Mouse (Mus musculus): ENCODE measurements around the gene Sema3d. TPM values are rescaled to one million over a fixed set of nuclear protein-coding genes. Genes with fewer than 3 reads are reported as not detected.

Gene Sema3d
- polyA plus RNA-seq, 1 experiment from 2014 or later: 9.5 TPM

DNA sequence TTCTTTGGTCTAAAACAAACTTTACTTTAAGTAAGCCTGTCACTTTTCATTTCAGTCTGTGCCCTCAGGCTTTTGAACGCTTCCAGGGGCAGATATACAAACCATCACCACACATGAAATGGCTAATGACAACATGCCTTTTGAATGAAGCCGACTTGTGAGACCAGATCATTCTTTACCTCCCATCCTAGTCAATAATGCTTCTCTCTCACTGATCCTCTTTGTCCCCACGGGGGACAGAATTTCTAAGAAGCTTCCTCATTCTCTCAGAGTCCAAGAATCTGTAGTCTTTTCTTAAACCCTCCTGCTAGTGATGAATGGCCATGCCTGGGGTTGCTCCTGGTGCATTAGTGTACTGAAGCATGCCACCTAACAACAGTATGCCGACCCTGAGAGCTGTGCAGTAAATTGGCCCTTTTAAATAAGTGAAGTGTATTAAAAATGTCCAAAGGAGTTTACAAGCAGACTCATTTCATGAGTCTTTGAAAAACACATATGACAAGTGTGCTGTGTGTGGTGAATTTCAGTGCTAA lies 142.1 kb downstream of the Sema3d start:
- Histone ChIP-seq H3K27me3 (ENCODE audit: insufficient read depth, poor library complexity, severe bottlenecking) (no peaks in the 10 kb centered on the region), H3K27ac (no peak overlapping the region), H3K9me3 (no peaks in the 10 kb centered on the region), H3K4me1 (no peaks in the 10 kb centered on the region), H3K36me3 (no peaks in the 10 kb centered on the region), H3K4me3 (no peak overlapping the region)
- 60% methylated on average over 4 of the region's 4 CpGs for WGBS
- no peak for DNase-seq (ENCODE audit: low spot score)

DNA sequence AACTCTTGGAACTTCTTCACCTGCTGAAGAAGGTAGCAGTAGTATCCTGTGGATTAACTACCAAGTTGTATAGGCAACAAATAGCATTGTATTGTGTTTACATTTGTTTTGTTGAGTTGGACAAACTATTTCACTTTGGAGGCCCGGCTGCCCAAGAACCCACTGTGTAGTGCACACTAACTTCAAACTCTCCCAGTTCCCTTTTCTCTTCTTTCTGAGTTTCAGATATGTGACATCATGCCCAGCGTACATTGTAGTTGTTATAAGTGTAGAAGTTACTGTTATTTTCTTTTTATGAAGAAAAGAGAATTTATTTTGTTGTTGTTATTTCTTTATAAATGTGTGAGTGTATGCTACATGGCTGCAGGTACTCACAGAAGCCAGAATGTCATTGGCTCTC lies 145.4 kb downstream of the Sema3d start:
- DNase-seq (ENCODE audit: low spot score): no peak
- 92% methylated on average over 2 of the region's 2 CpGs for WGBS
- Histone ChIP-seq H3K36me3 (no peaks in the 10 kb centered on the region), H3K27ac (no peak overlapping the region), H3K9me3 (no peaks in the 10 kb centered on the region), H3K4me3 (no peak overlapping the region), H3K4me1 (no peaks in the 10 kb centered on the region), H3K27me3 (ENCODE audit: insufficient read depth, poor library complexity, severe bottlenecking) (no peaks in the 10 kb centered on the region)

GRCm38 (mm10) chr5:12529771-12530170 lies 146.6 kb downstream of the Sema3d start:
- Histone ChIP-seq H3K4me3 (no peak overlapping the region), H3K4me1 (no peaks in the 10 kb centered on the region), H3K27ac (no peak overlapping the region), H3K36me3 (no peaks in the 10 kb centered on the region), H3K9me3 (no peaks in the 10 kb centered on the region), H3K27me3 (ENCODE audit: insufficient read depth, poor library complexity, severe bottlenecking) (no peaks in the 10 kb centered on the region)
- WGBS: 81% methylated on average over 1 of the region's 1 CpGs
- DNase-seq (ENCODE audit: low spot score): no peak

- H3K27me3 ChIP-seq (ENCODE audit: insufficient read depth, poor library complexity, severe bottlenecking): no peaks in the 10 kb centered on the region
- no peaks in the 10 kb centered on the region for H3K36me3 ChIP-seq
- no peak overlapping the region for H3K4me3 ChIP-seq
- no peaks in the 10 kb centered on the region for H3K4me1 ChIP-seq
- DNase-seq (ENCODE audit: low spot score): no peak
- no peaks in the 10 kb centered on the region for H3K9me3 ChIP-seq
- no peak overlapping the region for H3K27ac ChIP-seq
- 28% methylated on average over 2 of the region's 2 CpGs for WGBS
These were observed 158.1 kb downstream of the Sema3d start for GRCm38 (mm10) chr5:12541268-12541667.

DNA sequence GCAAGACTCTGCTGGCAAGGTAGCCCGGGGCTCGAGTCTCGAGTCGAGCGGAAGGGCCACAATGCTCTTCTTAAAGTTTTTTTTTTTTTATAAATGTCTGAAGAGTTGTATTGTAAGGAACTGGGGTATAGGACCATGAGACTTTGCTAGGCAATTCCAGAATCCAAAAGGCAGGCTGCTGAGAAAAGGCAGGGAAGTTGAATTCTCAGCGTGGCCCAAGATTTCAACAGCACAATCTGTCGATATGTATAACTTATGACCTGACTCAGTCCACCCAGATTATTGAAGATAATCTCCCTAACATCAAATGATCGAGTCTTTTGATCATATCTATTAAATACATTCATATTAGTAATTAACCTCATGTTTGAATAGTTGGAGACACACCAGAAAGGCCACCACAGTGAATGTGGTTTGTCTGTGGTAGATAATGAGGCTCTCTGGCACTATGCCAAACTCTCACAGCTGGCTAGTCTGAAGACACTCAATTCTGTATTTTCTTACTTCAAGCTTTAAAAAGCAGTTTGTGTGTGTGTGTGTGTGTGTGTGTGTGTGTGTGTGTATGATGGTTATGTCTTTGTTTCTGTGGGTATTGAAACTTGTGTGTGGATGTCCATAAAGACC lies 166.0 kb downstream of the Sema3d start:
- no peaks in the 10 kb centered on the region; the same call in 1 of the 2 replicates for H3K4me1 ChIP-seq
- H3K36me3 ChIP-seq: no peaks in the 10 kb centered on the region
- no peak overlapping the region for H3K27ac ChIP-seq
- no peak for DNase-seq (ENCODE audit: low spot score)
- WGBS: 91% methylated on average over 8 of the region's 8 CpGs
- no peak overlapping the region for H3K4me3 ChIP-seq
- no peaks in the 10 kb centered on the region for H3K9me3 ChIP-seq
- no peaks in the 10 kb centered on the region for H3K27me3 ChIP-seq (ENCODE audit: insufficient read depth, poor library complexity, severe bottlenecking)

- Histone ChIP-seq H3K27me3 (ENCODE audit: insufficient read depth, poor library complexity, severe bottlenecking) (no peaks in the 10 kb centered on the region), H3K4me1 (no peaks in the 10 kb centered on the region), H3K27ac (no peak overlapping the region), H3K36me3 (no peaks in the 10 kb centered on the region), H3K9me3 (no peaks in the 10 kb centered on the region), H3K4me3 (no peak overlapping the region)
- DNase-seq (ENCODE audit: low spot score): no peak
- WGBS: 75% methylated on average over 3 of the region's 3 CpGs
These were observed 172.2 kb downstream of the Sema3d start for GRCm38 (mm10) chr5:12555401-12555800.

GRCm38 (mm10) chr5:12557889-12558288 lies 174.7 kb downstream of the Sema3d start:
- DNase-seq (ENCODE audit: low spot score): no peak
- WGBS: 55% methylated on average over 2 of the region's 2 CpGs

DNA sequence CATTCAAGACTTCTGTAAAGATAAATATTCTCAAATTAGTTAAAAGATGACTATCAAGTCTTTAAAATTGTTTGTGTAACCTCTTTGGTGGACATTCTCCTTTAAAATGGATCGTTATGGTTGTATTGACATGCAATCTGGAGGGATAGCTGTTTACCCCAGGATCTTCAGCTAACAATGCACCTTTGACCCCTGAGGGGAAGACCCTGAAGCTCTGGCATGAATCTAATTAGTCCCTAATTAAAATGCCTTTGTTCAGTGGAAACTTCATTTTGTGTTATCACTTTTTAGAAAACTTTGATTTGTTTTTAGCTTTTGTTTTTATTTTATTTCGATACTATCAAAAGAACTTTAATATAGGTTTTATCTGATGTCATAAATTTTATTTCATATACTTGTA lies 178.6 kb downstream of the Sema3d start:
- H3K27me3 ChIP-seq (ENCODE audit: insufficient read depth, poor library complexity, severe bottlenecking): no peaks in the 10 kb centered on the region
- H3K9me3 ChIP-seq: no peaks in the 10 kb centered on the region
- DNase-seq (ENCODE audit: low spot score): no peak
- H3K27ac ChIP-seq: no peak overlapping the region
- no peaks in the 10 kb centered on the region for H3K4me1 ChIP-seq
- no peaks in the 10 kb centered on the region for H3K36me3 ChIP-seq
- H3K4me3 ChIP-seq: no peak overlapping the region
- WGBS: 38% methylated on average over 2 of the region's 2 CpGs

More at GRCm38 (mm10) chr5:12557889-12558288, 174.7 kb downstream of the Sema3d start:
- no peaks in the 10 kb centered on the region for H3K27me3 ChIP-seq (ENCODE audit: insufficient read depth, poor library complexity, severe bottlenecking)
- H3K36me3 ChIP-seq: no peaks in the 10 kb centered on the region
- no peaks in the 10 kb centered on the region for H3K9me3 ChIP-seq
- H3K4me1 ChIP-seq: no peaks in the 10 kb centered on the region
- no peak overlapping the region for H3K4me3 ChIP-seq
- no peak overlapping the region for H3K27ac ChIP-seq

DNA sequence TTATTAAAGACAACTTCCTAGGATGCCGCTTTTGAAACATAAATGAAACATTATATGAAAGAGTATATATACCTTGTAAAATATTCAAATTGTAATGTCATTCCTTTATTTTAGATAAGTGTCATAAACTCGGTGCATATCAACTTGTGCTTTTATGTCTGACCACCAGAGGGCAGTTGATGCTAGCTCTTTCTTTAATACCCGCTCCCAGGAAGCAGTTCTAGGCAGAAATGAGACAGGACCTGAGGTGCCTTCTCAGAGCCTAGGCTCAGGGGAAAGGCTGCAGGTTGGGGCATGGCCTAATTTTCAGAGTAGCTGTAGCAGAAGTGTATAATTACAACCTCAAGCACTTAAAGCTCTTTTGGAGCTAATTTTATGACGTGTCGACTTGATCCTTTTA lies 179.0 kb downstream of the Sema3d start:
- WGBS: 41% methylated on average over 5 of the region's 5 CpGs

DNA sequence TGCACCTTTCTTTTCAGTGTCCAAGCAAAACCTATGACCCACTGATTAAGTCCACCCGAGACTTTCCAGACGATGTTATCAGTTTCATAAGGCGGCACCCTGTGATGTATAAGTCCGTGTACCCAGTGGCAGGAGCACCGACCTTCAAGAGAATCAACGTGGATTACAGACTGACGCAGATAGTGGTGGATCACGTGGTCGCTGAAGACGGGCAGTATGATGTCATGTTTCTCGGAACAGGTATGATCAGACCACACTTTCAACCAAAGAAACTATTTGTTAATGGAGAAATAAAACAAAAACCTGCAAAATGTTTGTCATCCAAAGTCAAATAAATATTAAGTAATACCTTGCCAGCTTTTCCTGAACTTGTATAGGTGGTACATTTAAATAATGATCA lies 179.9 kb downstream of the Sema3d start:
- no peaks in the 10 kb centered on the region for H3K4me1 ChIP-seq
- H3K27me3 ChIP-seq (ENCODE audit: insufficient read depth, poor library complexity, severe bottlenecking): no peaks in the 10 kb centered on the region
- WGBS: 80% methylated on average over 11 of the region's 11 CpGs
- H3K9me3 ChIP-seq: no peaks in the 10 kb centered on the region
- no peak overlapping the region for H3K27ac ChIP-seq
- no peak overlapping the region for H3K4me3 ChIP-seq
- no peaks in the 10 kb centered on the region for H3K36me3 ChIP-seq
- no peak for DNase-seq (ENCODE audit: low spot score)

More for the DNA sequence above, 179.0 kb downstream of the Sema3d start:
- no peaks in the 10 kb centered on the region for H3K36me3 ChIP-seq
- no peaks in the 10 kb centered on the region for H3K27me3 ChIP-seq (ENCODE audit: insufficient read depth, poor library complexity, severe bottlenecking)
- H3K9me3 ChIP-seq: no peaks in the 10 kb centered on the region
- no peak for DNase-seq (ENCODE audit: low spot score)
- no peak overlapping the region for H3K4me3 ChIP-seq
- H3K27ac ChIP-seq: no peak overlapping the region
- H3K4me1 ChIP-seq: no peaks in the 10 kb centered on the region

DNA sequence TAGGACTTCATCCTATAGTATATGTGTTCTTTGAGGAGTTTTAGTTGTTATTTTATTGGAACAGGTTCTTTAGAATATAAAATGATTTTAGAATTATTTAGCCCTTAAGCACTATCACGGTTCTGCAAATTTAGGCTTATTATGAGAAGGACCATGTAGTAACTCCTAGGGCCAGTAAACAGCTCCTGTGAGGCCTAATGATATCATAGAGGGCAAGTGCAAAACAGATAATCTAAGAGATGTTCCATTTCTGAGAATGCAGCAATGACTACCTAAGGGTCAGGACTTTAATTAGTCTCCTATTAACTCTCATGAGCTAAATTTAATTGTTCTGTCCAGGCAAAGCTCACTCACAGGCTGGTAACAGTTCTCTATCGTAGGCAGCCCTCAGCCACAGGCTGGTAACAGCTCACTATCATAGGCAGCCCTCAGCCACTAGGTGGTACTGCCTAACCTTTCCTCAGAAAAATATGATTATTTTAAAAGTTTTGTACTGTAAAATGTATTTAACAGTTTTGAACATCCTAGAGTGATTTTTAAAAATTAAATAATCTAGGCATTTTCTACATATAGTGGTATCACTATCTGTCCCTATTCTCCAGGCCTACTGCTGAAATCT lies 181.5 kb downstream of the Sema3d start:
- 45% methylated on average over 2 of the region's 2 CpGs for WGBS
- Histone ChIP-seq H3K27ac (no peak overlapping the region), H3K4me1 (no peaks in the 10 kb centered on the region), H3K36me3 (no peaks in the 10 kb centered on the region), H3K9me3 (no peaks in the 10 kb centered on the region), H3K27me3 (ENCODE audit: insufficient read depth, poor library complexity, severe bottlenecking) (no peaks in the 10 kb centered on the region), H3K4me3 (no peak overlapping the region)
- no peak for DNase-seq (ENCODE audit: low spot score)

DNA sequence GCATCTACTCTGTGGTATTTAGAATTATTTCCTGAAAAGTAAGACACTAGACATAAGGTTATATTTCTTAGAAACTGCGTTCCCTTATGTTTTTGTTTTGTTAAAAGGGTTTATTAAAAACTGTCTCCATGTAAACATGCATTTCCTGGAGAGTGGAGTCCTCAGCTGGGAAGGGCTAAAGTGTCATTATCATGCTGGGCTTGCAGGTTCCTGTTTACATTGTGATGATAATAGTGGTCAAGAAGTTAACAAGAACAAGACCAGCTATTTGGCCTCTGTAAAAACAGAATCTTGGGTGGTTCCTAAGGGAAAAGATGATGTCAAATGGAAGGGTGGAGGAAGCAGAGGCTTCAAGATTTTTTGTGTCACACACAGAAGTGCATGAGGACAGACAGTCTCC lies 183.4 kb downstream of the Sema3d start:
- DNase-seq (ENCODE audit: low spot score): no peak
- no peak overlapping the region for H3K27ac ChIP-seq
- 65% methylated on average over 1 of the region's 1 CpGs for WGBS
- no peaks in the 10 kb centered on the region for H3K4me1 ChIP-seq
- no peaks in the 10 kb centered on the region for H3K36me3 ChIP-seq
- H3K27me3 ChIP-seq (ENCODE audit: insufficient read depth, poor library complexity, severe bottlenecking): no peaks in the 10 kb centered on the region
- H3K4me3 ChIP-seq: no peak overlapping the region
- H3K9me3 ChIP-seq: no peaks in the 10 kb centered on the region

GRCm38 (mm10) chr5:12574551-12574950 lies 191.4 kb downstream of the Sema3d start:
- H3K4me1 ChIP-seq: no peaks in the 10 kb centered on the region
- H3K9me3 ChIP-seq: no peaks in the 10 kb centered on the region
- no peaks in the 10 kb centered on the region for H3K36me3 ChIP-seq
- no peak overlapping the region for H3K27ac ChIP-seq
- H3K27me3 ChIP-seq (ENCODE audit: insufficient read depth, poor library complexity, severe bottlenecking): no peaks in the 10 kb centered on the region
- 69% methylated on average over 4 of the region's 4 CpGs for WGBS
- no peak overlapping the region for H3K4me3 ChIP-seq
- DNase-seq (ENCODE audit: low spot score): no peak

Measured in heart, embryonic 10.5 days (tissue).